Mouse (Mus musculus): ENCODE results near the gene Adgre5. TPM values are rescaled to one million over a fixed set of nuclear protein-coding genes. Genes with fewer than 3 reads are reported as not detected.

Gene Adgre5
- total RNA-seq, 4 experiments from 2014 or later, result 9.9 to 13.4 (median 10.4) TPM

DNA sequence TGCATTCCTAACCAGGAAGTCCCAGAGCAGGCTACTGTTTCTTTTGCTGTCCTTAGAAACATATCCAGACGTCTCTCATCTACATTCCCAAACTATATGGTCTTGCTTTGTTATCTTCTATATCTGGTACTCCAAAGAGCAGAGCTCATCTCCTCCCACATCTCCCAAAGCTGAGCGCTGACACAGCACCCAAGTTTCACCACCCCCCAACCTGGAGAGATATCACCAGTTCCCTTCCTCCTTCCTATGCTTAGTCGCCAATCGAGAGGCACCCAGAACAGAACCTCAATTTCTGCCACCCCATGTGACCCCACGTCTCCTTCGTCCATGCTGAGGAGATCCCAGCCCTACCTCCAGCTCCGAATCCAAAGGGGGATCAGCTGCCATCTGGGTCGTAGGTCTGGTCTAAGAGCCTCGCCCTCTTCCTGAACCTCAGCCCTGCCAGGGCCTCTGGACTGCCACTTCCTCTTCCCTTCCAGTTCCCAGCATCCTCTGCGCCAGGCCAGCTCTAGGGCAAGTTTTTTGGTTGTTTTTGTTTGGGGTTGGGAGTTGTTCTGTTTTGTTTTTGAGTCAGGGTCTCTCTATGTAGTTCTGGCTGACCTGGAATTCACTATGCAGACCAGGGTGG is 47.4 kb downstream of the Adgre5 start:
- DNase-seq (ENCODE audit: low spot score in 2 of 2), result no peak

- no peak for DNase-seq (ENCODE audit: low spot score in 2 of 2)
These were observed 51.9 kb downstream of the Adgre5 start for GRCm38 (mm10) chr8:83689264-83689663.

DNA sequence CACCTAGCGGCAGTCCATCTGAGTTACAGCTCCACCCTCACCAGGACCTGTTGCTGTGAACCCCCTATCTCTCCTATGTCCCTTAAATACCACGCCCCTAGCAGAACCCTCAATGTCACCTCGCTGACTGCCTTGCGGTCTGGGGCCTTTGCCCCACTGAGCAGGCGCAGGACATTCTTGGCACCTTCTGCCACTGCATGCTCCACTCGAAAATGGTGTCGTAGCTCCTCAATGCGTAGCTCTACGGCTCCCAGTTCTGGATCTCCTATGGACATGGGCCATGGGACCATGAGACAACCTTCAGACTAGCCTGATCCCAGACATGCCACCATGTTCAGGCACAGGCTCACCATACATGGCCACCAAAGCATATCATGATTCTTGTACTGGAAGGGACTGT is 56.6 kb downstream of the Adgre5 start:
- DNase-seq (ENCODE audit: low spot score in 2 of 2), result no peak

DNA sequence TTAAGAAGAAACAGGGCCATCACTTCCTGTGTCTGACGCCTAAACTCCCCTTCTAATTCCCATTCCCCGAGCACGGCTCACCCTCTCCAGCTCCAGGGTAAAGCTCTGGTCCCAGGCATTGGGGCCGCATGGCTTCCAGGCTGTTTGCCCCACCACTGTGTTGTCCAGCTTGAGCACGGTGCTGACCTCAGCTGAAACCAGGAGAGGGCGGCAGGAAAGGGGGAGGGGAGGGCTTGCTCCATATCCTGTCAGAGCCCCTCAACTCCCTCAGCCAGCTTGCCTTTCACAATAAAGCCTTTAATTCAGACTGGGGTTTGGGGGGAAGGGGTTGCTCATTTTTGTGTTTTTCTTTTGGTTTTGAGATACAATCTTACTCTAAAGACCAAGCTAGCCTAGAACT is 60.0 kb downstream of the Adgre5 start:
- no peak for DNase-seq (ENCODE audit: low spot score in 2 of 2)

- DNase-seq (ENCODE audit: low spot score in 2 of 2), result no peak
These were observed 60.5 kb downstream of the Adgre5 start for GRCm38 (mm10) chr8:83680603-83681002.

DNA sequence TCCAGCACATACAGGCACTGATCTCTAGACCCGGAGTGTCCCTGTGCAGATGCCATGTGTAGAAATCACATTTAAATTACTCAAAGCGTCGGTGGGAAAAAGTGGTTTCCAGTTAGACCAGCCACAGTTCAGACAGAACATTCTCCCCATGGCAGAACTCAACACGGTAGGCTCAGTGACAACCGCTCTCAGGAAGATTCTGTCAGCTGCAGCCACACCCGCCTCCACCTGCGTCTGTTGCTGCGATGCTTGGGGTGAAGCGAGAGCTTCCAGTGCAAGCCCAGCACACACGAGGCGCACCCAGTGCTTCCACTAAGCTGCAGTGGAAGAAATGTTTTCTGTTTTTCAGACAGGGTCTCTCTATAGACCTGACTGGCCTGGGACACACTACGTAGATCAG is 61.3 kb downstream of the Adgre5 start:
- no peak for DNase-seq (ENCODE audit: low spot score in 2 of 2)

- DNase-seq (ENCODE audit: low spot score in 2 of 2), result no peak
These were observed 66.6 kb downstream of the Adgre5 start for GRCm38 (mm10) chr8:83674497-83674896.

Small RNA genes within 50 kb of the gene (microRNA-seq; reads per million reads assigned to microRNA genes)
- gene Mir1668, result 0 reads per million in 2 experiments

Other genes with a start within 250 kb of the Adgre5 start
- not detected for gene Olfr370, start 205.5 kb downstream of the Adgre5 start, total RNA-seq (2022)
- gene Ndufb7, start 174.7 kb downstream of the Adgre5 start, total RNA-seq (2022), result 100 to 1,000 TPM in 3 of 4 experiments, 10 to 100 TPM in 1; 97.6 to 159 (median 131) TPM
- gene Tecr, start 133.4 kb downstream of the Adgre5 start, total RNA-seq (2022), result 100 to 1,000 TPM; 568 to 585 (median 584) TPM
- gene Dnajb1, start 133.1 kb downstream of the Adgre5 start, total RNA-seq (2022), result 10 to 100 TPM; 30.9 to 52.4 (median 41.9) TPM
- 10 to 100 TPM; 47.3 to 56.1 (median 52.2) TPM for gene Gipc1, start 88.6 kb downstream of the Adgre5 start, total RNA-seq (2022)
- 1 to 10 TPM in 2 of 4 experiments, under 1 TPM in 2; 0.74 to 1.3 (median 1.1) TPM for gene Ptger1, start 74.6 kb downstream of the Adgre5 start, total RNA-seq (2022)
- 10 to 100 TPM; 55.0 to 58.9 (median 56.5) TPM for gene Pkn1, start 42.1 kb downstream of the Adgre5 start, total RNA-seq (2022)
- 10 to 100 TPM; 17.4 to 19.4 (median 19.0) TPM for gene Ddx39, start 26.1 kb downstream of the Adgre5 start, total RNA-seq (2022)
- gene Adgrl1, start 158.8 kb upstream of the Adgre5 start, total RNA-seq (2022), result 100 to 1,000 TPM; 287 to 307 (median 299) TPM
- gene Gm10644, start 213.9 kb upstream of the Adgre5 start, total RNA-seq (2022), result 1 to 10 TPM in 1 of 4 experiments, under 1 TPM in 3; 0.22 to 1.1 (median 0.66) TPM
- gene Asf1b, start 214.2 kb upstream of the Adgre5 start, total RNA-seq (2022), result 1 to 10 TPM in 1 of 4 experiments, under 1 TPM in 3; 0.63 to 1.1 (median 0.75) TPM
- 100 to 1,000 TPM; 246 to 260 (median 252) TPM for gene Prkaca, start 231.7 kb upstream of the Adgre5 start, total RNA-seq (2022)

All from layer of hippocampus, adult 8-10 months (tissue).